Mouse (Mus musculus): ENCODE measurements at regions not wholly inside any gene's neighbourhood (a gene's known extent, or its start where the extent isn't known, plus 50 kb on each side); places are given as distances from the start of the nearest gene placed in this dataset.

DNA sequence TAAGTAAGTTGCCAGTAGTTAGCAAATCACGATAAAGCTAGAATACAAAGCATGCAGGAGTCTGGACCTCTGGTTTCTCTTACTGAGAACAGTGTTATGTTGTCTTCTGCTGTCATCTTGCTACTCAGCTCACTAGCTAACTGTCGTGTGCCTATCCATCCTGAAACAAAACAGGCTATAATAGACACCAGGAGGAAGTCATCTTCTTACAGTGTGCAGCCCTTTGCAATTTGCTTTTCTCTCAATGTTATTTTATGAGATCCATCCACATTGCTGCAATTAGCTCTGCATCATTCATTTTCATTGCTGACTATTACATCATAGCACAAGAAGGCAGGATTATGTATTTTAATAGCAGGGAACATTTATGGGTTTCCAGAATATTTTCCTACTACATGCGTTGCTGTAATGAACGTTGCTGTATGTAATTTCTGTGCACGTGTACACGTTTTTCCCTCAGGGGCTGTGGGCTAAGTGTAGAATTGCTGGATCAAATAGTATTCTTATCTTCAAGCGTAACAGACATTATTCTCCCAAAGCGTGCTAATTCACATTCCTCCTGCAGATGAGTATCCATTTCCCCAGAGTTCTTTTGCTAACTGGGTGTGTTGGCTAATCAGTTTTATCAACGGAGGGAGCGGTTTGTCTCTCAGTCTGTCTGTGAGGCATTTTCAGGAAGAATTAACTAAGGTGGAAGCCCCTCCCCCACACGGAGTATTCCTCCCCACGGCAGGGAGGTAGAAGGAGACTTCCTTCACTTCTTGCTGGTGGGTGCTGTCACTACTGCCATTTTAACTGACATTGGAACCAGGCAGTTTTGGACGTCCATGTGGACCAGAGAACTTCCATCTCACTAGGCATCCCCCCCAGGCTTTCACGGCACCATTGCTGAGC, 139.1 kb upstream of the Tyw5 start:
- Histone ChIP-seq H3K9me3 (ENCODE audit: control insufficient read depth, low read length) (no peaks in the 10 kb centered on the region), H3K4me1 (replicated peaks; ENCODE audit: control insufficient read depth, insufficient read depth, low read length) (0 out of 2 replicates have a peak, but pooled peaks cover 3% of the 10 kb centered on the region), H3K27me3 (ENCODE audit: control insufficient read depth, insufficient read depth, low read depth, low read length) (no peaks in the 10 kb centered on the region), H3K36me3 (ENCODE audit: control insufficient read depth, insufficient read depth, low read length) (no peaks in the 10 kb centered on the region), H3K4me2 (ENCODE audit: low read depth, low read length) (no peak overlapping the region), H3K9ac (ENCODE audit: low read length) (no peak overlapping the region), H3K27ac (ENCODE audit: low read length) (no peak overlapping the region), H3K4me3 (ENCODE audit: low read length) (no peak overlapping the region)
- 39% methylated on average over 14 of the region's 14 CpGs for WGBS
- no peak for ATAC-seq (ENCODE audit: low read depth)

DNA sequence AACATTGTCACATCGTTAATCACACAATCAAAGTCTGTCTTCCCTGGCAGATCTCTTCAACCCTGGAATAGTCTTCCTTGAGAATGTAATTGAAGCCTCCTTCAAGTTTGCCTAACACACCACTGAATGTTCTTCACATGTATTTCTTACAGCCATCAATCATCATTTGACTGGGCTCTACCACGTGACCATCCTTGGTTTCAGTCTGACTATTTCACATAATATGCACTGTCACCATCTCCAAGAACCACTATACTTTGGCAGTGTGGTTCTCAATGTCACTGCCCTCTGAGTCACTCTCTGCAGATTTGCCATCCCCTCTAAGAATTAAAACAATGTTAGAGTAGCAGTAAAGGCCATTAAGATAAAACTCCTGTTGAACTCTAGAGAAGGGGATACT, 154.6 kb upstream of the Tyw5 start:
- Histone ChIP-seq H3K4me2 (ENCODE audit: low read depth, low read length) (no peak overlapping the region), H3K4me1 (replicated peaks; ENCODE audit: control insufficient read depth, insufficient read depth, low read length) (no peaks in the 10 kb centered on the region), H3K9ac (ENCODE audit: low read length) (no peak overlapping the region), H3K27me3 (ENCODE audit: control insufficient read depth, insufficient read depth, low read depth, low read length) (no peaks in the 10 kb centered on the region), H3K36me3 (ENCODE audit: control insufficient read depth, insufficient read depth, low read length) (no peaks in the 10 kb centered on the region), H3K27ac (ENCODE audit: low read length) (no peak overlapping the region), H3K4me3 (ENCODE audit: low read length) (no peak overlapping the region), H3K9me3 (ENCODE audit: control insufficient read depth, low read length) (no peaks in the 10 kb centered on the region)
- ATAC-seq (ENCODE audit: low read depth), result no peak
- WGBS, result 70% methylated on average over 2 of the region's 2 CpGs

DNA sequence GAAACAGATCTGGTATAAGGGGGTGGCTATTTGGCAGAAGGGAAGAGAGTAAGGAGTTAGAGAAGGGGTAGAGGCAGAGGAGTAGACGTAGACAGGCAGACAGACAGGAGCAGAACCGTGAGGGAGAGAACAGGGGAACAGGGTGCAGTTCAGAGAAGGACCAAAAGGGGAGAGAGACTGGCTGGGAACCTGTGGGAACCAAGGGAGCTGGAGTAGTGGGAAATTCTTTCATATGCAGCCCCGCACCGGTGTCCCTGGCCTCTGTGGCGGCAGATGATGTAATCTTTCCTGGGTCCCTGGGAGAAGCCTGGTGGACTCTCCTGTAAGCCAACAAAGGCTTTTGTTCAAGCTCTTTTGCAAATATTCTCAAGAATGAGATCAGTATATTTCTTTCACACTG, 157.8 kb upstream of the Tyw5 start:
- no peak overlapping the region for H3K4me3 ChIP-seq (ENCODE audit: low read length)

DNA sequence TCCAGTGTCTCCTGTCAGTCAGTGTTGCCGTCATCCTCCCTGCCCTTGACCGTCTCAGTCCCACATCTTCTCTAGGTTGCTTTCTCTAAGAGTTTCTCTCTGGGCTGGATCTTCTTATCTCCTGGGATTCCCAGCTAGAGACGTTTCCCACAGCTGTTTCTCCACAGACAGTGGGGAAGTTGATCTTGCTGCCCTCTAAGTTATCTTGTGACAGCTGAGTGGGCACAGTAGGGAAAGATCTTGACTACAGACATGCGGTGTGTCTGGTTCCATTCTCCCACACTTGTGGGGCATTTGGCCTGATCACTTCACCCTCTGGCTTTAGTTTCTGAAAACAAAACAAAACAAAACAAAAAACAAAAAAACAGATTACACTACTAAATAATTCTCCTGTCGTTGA, 165.2 kb upstream of the Tyw5 start:
- Histone ChIP-seq H3K36me3 (ENCODE audit: control insufficient read depth, insufficient read depth, low read length) (no peaks in the 10 kb centered on the region), H3K4me1 (replicated peaks; ENCODE audit: control insufficient read depth, insufficient read depth, low read length) (no peaks in the 10 kb centered on the region), H3K4me2 (ENCODE audit: low read depth, low read length) (no peak overlapping the region), H3K27ac (ENCODE audit: low read length) (no peak overlapping the region), H3K9me3 (ENCODE audit: control insufficient read depth, low read length) (no peaks in the 10 kb centered on the region), H3K27me3 (ENCODE audit: control insufficient read depth, insufficient read depth, low read depth, low read length) (no peaks in the 10 kb centered on the region), H3K4me3 (ENCODE audit: low read length) (no peak overlapping the region), H3K9ac (ENCODE audit: low read length) (no peak overlapping the region)
- 59% methylated on average over 5 of the region's 5 CpGs for WGBS
- ATAC-seq (ENCODE audit: low read depth), result no peak

More for the DNA sequence above, 157.8 kb upstream of the Tyw5 start:
- Histone ChIP-seq H3K4me2 (ENCODE audit: low read depth, low read length) (no peak overlapping the region), H3K9me3 (ENCODE audit: control insufficient read depth, low read length) (no peaks in the 10 kb centered on the region), H3K9ac (ENCODE audit: low read length) (no peak overlapping the region), H3K27me3 (ENCODE audit: control insufficient read depth, insufficient read depth, low read depth, low read length) (no peaks in the 10 kb centered on the region), H3K4me1 (replicated peaks; ENCODE audit: control insufficient read depth, insufficient read depth, low read length) (no peaks in the 10 kb centered on the region), H3K27ac (ENCODE audit: low read length) (no peak overlapping the region), H3K36me3 (ENCODE audit: control insufficient read depth, insufficient read depth, low read length) (no peaks in the 10 kb centered on the region)
- WGBS, result 41% methylated on average over 5 of the region's 5 CpGs
- ATAC-seq (ENCODE audit: low read depth), result no peak

DNA sequence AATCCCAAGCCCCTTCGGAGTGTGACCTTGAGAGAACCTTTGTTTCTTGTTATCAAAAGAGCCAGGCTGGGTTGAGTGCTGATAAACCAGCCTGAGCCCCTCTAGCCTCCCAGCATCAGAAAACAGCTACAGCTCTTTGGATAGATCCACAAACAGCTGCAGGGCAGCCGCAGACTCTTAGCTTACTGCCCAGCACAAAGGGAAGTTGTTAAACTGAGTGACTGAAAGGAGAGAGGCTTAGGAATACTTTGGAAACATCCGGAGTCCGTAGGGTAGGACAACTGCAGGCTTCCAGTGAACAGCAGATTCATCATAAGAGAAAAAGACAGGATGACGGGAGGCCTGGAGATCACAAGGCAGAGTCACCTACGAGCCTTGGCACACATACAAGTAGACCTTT, 166.9 kb upstream of the Tyw5 start:
- H3K4me2 ChIP-seq (ENCODE audit: low read depth, low read length), result no peak overlapping the region
- no peak for ATAC-seq (ENCODE audit: low read depth)

DNA sequence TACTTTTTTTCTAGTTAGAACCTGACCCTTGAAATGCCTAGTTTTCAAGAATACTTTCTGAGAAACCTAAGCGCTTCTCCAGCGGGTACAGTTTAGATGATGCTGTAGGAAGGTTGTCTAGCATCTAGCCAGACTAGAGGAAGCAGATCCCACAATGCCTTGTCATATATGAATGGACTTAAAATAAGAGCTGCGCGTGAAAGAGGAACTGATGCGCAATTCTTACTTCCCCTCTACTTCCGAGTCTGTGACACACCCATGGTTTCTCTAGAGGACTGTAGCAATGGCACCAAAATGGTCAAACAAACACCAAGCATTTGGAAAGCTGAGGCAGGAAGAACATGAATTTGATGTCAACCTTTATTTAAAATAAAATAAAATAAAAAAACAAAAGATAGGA, 167.6 kb upstream of the Tyw5 start:
- no peak overlapping the region for H3K4me2 ChIP-seq (ENCODE audit: low read depth, low read length)

More for the DNA sequence above, 166.9 kb upstream of the Tyw5 start:
- Histone ChIP-seq H3K27me3 (ENCODE audit: control insufficient read depth, insufficient read depth, low read depth, low read length) (no peaks in the 10 kb centered on the region), H3K9me3 (ENCODE audit: control insufficient read depth, low read length) (no peaks in the 10 kb centered on the region), H3K36me3 (ENCODE audit: control insufficient read depth, insufficient read depth, low read length) (no peaks in the 10 kb centered on the region), H3K9ac (ENCODE audit: low read length) (no peak overlapping the region), H3K4me3 (ENCODE audit: low read length) (no peak overlapping the region), H3K4me1 (replicated peaks; ENCODE audit: control insufficient read depth, insufficient read depth, low read length) (no peaks in the 10 kb centered on the region), H3K27ac (ENCODE audit: low read length) (no peak overlapping the region)
- 49% methylated on average over 6 of the region's 6 CpGs for WGBS

DNA sequence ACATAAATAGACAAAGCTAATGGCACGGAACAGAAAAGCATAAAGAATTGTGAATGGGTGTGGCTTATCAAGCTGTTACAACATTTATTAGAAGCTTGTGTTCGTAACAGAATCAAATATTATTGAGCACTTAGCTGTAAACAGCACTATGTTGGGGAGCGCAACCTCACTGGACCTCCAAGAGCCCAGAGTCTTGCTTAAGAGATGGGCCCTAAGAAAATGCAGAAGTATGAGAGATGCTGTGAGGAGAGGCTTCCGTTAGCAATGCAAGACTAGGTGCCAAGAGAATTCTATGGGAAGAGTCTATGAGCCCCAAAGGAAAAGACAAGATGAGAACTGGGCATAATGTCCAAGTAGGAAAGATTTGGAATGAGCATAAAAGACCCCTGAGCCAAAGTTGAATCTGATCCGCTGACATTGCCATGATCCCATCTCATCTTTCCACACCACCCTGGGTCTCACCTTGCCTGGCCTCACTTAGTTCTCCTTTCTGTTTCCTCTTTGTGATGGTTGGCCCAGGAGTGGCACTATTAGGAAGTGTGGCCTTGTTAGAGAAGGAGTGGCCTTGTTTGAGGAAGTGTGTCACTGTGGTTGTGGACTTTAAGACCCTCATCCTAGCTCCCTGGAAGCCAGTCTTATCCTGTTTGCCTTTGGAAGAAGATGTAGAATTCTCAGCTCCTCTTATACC, 169.3 kb upstream of the Tyw5 start:
- 85% methylated on average over 5 of the region's 5 CpGs for WGBS
- H3K27me3 ChIP-seq (ENCODE audit: control insufficient read depth, insufficient read depth, low read depth, low read length), result no peaks in the 10 kb centered on the region
- no peak overlapping the region for H3K4me2 ChIP-seq (ENCODE audit: low read depth, low read length)
- no peak overlapping the region for H3K9ac ChIP-seq (ENCODE audit: low read length)
- H3K4me3 ChIP-seq (ENCODE audit: low read length), result no peak overlapping the region
- no peaks in the 10 kb centered on the region for H3K9me3 ChIP-seq (ENCODE audit: control insufficient read depth, low read length)
- ATAC-seq (ENCODE audit: low read depth), result no peak
- no peak overlapping the region for H3K27ac ChIP-seq (ENCODE audit: low read length)
- H3K36me3 ChIP-seq (ENCODE audit: control insufficient read depth, insufficient read depth, low read length), result no peaks in the 10 kb centered on the region
- H3K4me1 ChIP-seq (replicated peaks; ENCODE audit: control insufficient read depth, insufficient read depth, low read length), result no peaks in the 10 kb centered on the region

More for the DNA sequence above, 167.6 kb upstream of the Tyw5 start:
- 96% methylated on average over 6 of the region's 6 CpGs for WGBS
- no peak overlapping the region for H3K9ac ChIP-seq (ENCODE audit: low read length)
- H3K36me3 ChIP-seq (ENCODE audit: control insufficient read depth, insufficient read depth, low read length), result no peaks in the 10 kb centered on the region
- no peak overlapping the region for H3K4me3 ChIP-seq (ENCODE audit: low read length)
- no peaks in the 10 kb centered on the region for H3K9me3 ChIP-seq (ENCODE audit: control insufficient read depth, low read length)
- no peak for ATAC-seq (ENCODE audit: low read depth)
- H3K27me3 ChIP-seq (ENCODE audit: control insufficient read depth, insufficient read depth, low read depth, low read length), result no peaks in the 10 kb centered on the region
- no peaks in the 10 kb centered on the region for H3K4me1 ChIP-seq (replicated peaks; ENCODE audit: control insufficient read depth, insufficient read depth, low read length)
- H3K27ac ChIP-seq (ENCODE audit: low read length), result no peak overlapping the region

DNA sequence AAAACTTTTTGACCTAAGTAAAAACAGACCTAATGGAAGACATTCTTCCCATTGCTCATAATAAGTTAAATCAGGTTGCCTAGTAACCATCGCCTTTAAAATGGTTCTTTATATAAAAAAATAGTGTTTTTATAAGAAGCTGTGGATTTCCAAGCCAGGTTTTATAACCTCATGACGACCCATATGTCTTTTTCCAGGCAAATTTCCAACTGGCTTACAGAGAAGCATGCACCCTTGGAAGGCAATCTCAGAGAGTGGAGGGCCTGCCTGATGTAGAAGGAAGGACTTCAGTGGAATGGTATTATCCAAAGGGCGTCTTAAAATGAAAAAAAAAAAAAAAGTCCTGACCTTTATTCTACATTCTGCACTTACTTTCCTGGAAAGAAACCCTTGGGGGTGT, 172.2 kb upstream of the Tyw5 start:
- peak; percentile 73; the same call in 1 of the 2 replicates for ATAC-seq (ENCODE audit: low read depth)
- Histone ChIP-seq H3K4me1 (replicated peaks; ENCODE audit: control insufficient read depth, insufficient read depth, low read length) (no peaks in the 10 kb centered on the region), H3K27me3 (ENCODE audit: control insufficient read depth, insufficient read depth, low read depth, low read length) (no peaks in the 10 kb centered on the region), H3K27ac (ENCODE audit: low read length) (no peak overlapping the region), H3K36me3 (ENCODE audit: control insufficient read depth, insufficient read depth, low read length) (no peaks in the 10 kb centered on the region), H3K9ac (ENCODE audit: low read length) (no peak overlapping the region), H3K4me2 (ENCODE audit: low read depth, low read length) (no peak overlapping the region), H3K4me3 (ENCODE audit: low read length) (no peak overlapping the region), H3K9me3 (ENCODE audit: control insufficient read depth, low read length) (no peaks in the 10 kb centered on the region)
- WGBS, result 40% methylated on average over 3 of the region's 3 CpGs

DNA sequence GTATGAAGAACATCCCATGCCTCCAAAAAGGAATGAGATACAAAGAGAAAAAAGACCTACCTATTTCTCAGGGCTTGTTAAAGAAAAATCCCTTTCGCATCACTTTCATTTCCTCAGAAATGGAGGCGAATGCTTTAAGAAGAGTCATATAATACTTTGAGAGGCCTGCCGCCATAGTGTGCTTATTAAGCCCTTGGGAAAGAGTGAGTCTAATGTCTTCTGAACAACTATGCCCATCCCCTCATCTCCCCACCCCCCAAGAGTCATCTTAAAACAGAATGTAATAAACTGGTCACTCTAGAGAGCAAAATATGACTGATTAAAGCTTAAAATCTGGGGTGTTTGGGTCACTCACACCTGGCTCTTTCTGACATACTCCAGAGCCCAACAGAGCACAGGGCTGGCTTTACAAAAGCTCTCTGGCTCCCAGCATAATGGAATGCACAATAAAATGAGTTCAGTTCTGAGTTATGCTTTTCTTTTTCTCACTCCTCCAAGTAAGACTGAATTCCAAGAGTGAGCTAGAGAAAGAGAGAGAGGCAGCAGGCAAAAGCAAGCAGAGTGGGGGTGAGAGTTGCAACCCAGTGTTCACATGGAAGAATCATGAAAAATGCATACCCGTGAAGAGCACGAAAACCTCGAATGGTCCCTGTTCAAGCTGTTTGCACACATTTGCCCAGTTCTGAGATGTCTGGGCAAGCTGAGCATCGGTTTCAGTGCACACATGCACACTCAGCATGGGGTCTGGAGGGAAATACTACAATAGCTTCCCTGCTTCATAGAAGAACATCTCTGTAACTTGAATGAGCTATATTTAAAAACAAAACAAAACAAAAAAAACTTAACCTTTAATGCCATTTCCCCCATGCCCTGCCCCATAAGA, 180.0 kb upstream of the Spats2l start:
- no peak overlapping the region for H3K4me3 ChIP-seq (ENCODE audit: low read length)
- no peaks in the 10 kb centered on the region for H3K36me3 ChIP-seq (ENCODE audit: control insufficient read depth, insufficient read depth, low read length)
- no peaks in the 10 kb centered on the region for H3K27me3 ChIP-seq (ENCODE audit: control insufficient read depth, insufficient read depth, low read depth, low read length)
- H3K4me1 ChIP-seq (replicated peaks; ENCODE audit: control insufficient read depth, insufficient read depth, low read length), result no peaks in the 10 kb centered on the region
- H3K9me3 ChIP-seq (ENCODE audit: control insufficient read depth, low read length), result peaks cover under 1% of the 10 kb centered on the region; the same call in 1 of the 2 replicates
- H3K9ac ChIP-seq (ENCODE audit: low read length), result no peak overlapping the region
- WGBS, result 82% methylated on average over 7 of the region's 7 CpGs
- no peak for ATAC-seq (ENCODE audit: low read depth)
- H3K4me2 ChIP-seq (ENCODE audit: low read depth, low read length), result no peak overlapping the region
- no peak overlapping the region for H3K27ac ChIP-seq (ENCODE audit: low read length)
